Mouse (Mus musculus): Measurements from ENCODE around the gene Nat8l. TPM values are rescaled to one million over a fixed set of nuclear protein-coding genes. Genes with fewer than 3 reads are reported as not detected.

Gene Nat8l
- total RNA-seq, 2 experiments from 2014 or later, result 18.3 to 18.8 TPM

- no peak for DNase-seq
Observed at GRCm38 (mm10) chr5:34002636-34003035, 6.9 kb downstream of the Nat8l start.

DNA sequence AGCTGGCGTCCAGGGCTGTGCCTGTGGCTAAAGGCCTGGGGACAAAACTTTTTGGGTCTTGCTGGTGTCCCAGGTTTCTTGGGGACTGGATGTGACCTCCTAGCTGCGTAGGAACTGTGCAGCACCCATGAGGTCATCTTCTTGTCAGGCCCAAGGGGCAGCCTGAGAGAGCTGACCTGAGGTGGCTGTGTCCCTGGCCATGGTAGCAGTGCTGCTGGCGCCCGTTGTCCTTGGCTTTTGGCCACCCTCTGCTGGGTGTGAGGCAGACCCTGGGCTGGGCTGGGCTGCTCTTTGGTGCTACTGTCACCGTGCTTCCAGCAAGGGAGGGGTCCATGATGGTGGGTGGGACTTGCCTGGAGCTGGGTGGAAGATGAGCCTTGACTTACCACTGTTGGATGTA lies 8.8 kb downstream of the Nat8l start:
- DNase-seq, result peak; percentile 27 to 41

DNA sequence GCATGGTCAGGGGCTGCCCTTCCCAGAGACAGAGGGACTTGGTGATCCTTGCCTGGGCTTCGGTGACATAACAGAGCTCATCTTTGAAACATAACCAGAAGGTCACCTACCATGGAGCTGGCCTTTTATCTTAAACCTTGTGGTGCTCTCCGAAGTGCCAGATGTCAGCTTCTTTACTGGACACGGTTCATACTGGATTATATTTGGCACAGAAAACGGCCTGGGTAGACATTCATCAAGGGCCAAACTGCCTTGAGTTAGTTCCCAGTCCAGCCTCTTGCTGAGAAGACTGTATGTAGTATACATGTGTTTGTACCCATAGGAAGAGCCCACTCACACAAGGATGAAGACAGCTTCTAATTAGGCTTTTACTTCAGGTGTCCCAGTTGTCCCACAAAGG lies 11.0 kb downstream of the Nat8l start:
- DNase-seq, result no peak

- no peak for DNase-seq
Observed at GRCm38 (mm10) chr5:34007392-34007941, 11.7 kb downstream of the Nat8l start.

- no peak for DNase-seq
Observed at GRCm38 (mm10) chr5:34014652-34015051, 18.9 kb downstream of the Nat8l start.

GRCm38 (mm10) chr5:34018968-34019367 lies 23.2 kb downstream of the Nat8l start:
- DNase-seq, result no peak

GRCm38 (mm10) chr5:34030101-34030500 lies 34.3 kb downstream of the Nat8l start:
- DNase-seq, result no peak

- DNase-seq, result no peak
Observed at GRCm38 (mm10) chr5:34031022-34031421, 35.2 kb downstream of the Nat8l start.

GRCm38 (mm10) chr5:34032520-34032919 lies 36.7 kb downstream of the Nat8l start:
- DNase-seq, result peak in 1 of 2 experiments; percentile 7

Other genes with a start within 250 kb of the Nat8l start
- 100 to 1,000 TPM; 132 to 134 TPM for gene Letm1, start 213.2 kb upstream of the Nat8l start, total RNA-seq (2021)
- 10 to 100 TPM; 40.9 to 55.2 TPM for gene Nsd2, start 175.3 kb upstream of the Nat8l start, total RNA-seq (2021)
- 10 to 100 TPM; 18.3 to 21.5 TPM for gene Nelfa, start 59.6 kb upstream of the Nat8l start, total RNA-seq (2021)
- 10 to 100 TPM; 15.3 to 33.8 TPM for gene Gm1673, start 12.6 kb upstream of the Nat8l start, total RNA-seq (2021)
- gene Poln, start 173.5 kb downstream of the Nat8l start, total RNA-seq (2021), result 1 to 10 TPM; 8.0 to 8.5 TPM
- gene Haus3, start 173.5 kb downstream of the Nat8l start, total RNA-seq (2021), result 10 to 100 TPM in 1 of 2 experiments, 1 to 10 TPM in 1; 8.9 to 10.3 TPM
- 100 to 1,000 TPM; 133 to 137 TPM for gene Mxd4, start 191.7 kb downstream of the Nat8l start, total RNA-seq (2021)